Mouse (Mus musculus): ENCODE measurements around the gene Pianp. TPM values are rescaled to one million over a fixed set of nuclear protein-coding genes. Genes with fewer than 3 reads are reported as not detected.

The Pianp gene
- total RNA-seq, 1 experiment from 2014 or later = not detected

GRCm38 (mm10) chr6:124999091-124999490 is 2.6 kb downstream of the Pianp start:
- ATAC-seq (replicated peaks in 1 of 2; ENCODE audit: insufficient read depth in 1 of 2, low FRiP score in 2 of 2, low TSS enrichment in 1 of 2, low read depth in 1 of 2, poor library complexity in 2 of 2, severe bottlenecking in 2 of 2) = no peak

GRCm38 (mm10) chr6:124999546-124999945 is 3.1 kb downstream of the Pianp start:
- ATAC-seq (replicated peaks in 1 of 2; ENCODE audit: insufficient read depth in 1 of 2, low FRiP score in 2 of 2, low TSS enrichment in 1 of 2, low read depth in 1 of 2, poor library complexity in 2 of 2, severe bottlenecking in 2 of 2) = no peak

GRCm38 (mm10) chr6:125003706-125004105 is 7.2 kb downstream of the Pianp start:
- no peak for ATAC-seq (replicated peaks in 1 of 2; ENCODE audit: insufficient read depth in 1 of 2, low FRiP score in 2 of 2, low TSS enrichment in 1 of 2, low read depth in 1 of 2, poor library complexity in 2 of 2, severe bottlenecking in 2 of 2)

GRCm38 (mm10) chr6:125005086-125005485 is 8.6 kb downstream of the Pianp start:
- ATAC-seq (replicated peaks in 1 of 2; ENCODE audit: insufficient read depth in 1 of 2, low FRiP score in 2 of 2, low TSS enrichment in 1 of 2, low read depth in 1 of 2, poor library complexity in 2 of 2, severe bottlenecking in 2 of 2) = no peak

GRCm38 (mm10) chr6:125008060-125008459 is 11.6 kb downstream of the Pianp start:
- no peak for ATAC-seq (replicated peaks in 1 of 2; ENCODE audit: insufficient read depth in 1 of 2, low FRiP score in 2 of 2, low TSS enrichment in 1 of 2, low read depth in 1 of 2, poor library complexity in 2 of 2, severe bottlenecking in 2 of 2)

- peak; percentile 97 to 98 for ATAC-seq (replicated peaks in 1 of 2; ENCODE audit: insufficient read depth in 1 of 2, low FRiP score in 2 of 2, low TSS enrichment in 1 of 2, low read depth in 1 of 2, poor library complexity in 2 of 2, severe bottlenecking in 2 of 2)
Measured at GRCm38 (mm10) chr6:125008586-125009128, 12.2 kb downstream of the Pianp start.

GRCm38 (mm10) chr6:125009129-125009180 is 12.5 kb downstream of the Pianp start, which contains the start of gene Zfp384:
Gene Zfp384 (plus strand): TSS chr6:125009145.
- no peak for ATAC-seq (replicated peaks in 1 of 2; ENCODE audit: insufficient read depth in 1 of 2, low FRiP score in 2 of 2, low TSS enrichment in 1 of 2, low read depth in 1 of 2, poor library complexity in 2 of 2, severe bottlenecking in 2 of 2)

GRCm38 (mm10) chr6:125009181-125010073 is 12.9 kb downstream of the Pianp start:
- peak; percentile 52 to 73 for ATAC-seq (replicated peaks in 1 of 2; ENCODE audit: insufficient read depth in 1 of 2, low FRiP score in 2 of 2, low TSS enrichment in 1 of 2, low read depth in 1 of 2, poor library complexity in 2 of 2, severe bottlenecking in 2 of 2)

GRCm38 (mm10) chr6:125017682-125018081 is 21.2 kb downstream of the Pianp start:
- no peak for ATAC-seq (replicated peaks in 1 of 2; ENCODE audit: insufficient read depth in 1 of 2, low FRiP score in 2 of 2, low TSS enrichment in 1 of 2, low read depth in 1 of 2, poor library complexity in 2 of 2, severe bottlenecking in 2 of 2)

GRCm38 (mm10) chr6:125030532-125030931 is 34.0 kb downstream of the Pianp start:
- peak; percentile 65 to 86 for ATAC-seq (replicated peaks in 1 of 2; ENCODE audit: insufficient read depth in 1 of 2, low FRiP score in 2 of 2, low TSS enrichment in 1 of 2, low read depth in 1 of 2, poor library complexity in 2 of 2, severe bottlenecking in 2 of 2)

GRCm38 (mm10) chr6:125031604-125032003 is 35.1 kb downstream of the Pianp start:
- ATAC-seq (replicated peaks in 1 of 2; ENCODE audit: insufficient read depth in 1 of 2, low FRiP score in 2 of 2, low TSS enrichment in 1 of 2, low read depth in 1 of 2, poor library complexity in 2 of 2, severe bottlenecking in 2 of 2) = no peak

GRCm38 (mm10) chr6:125038666-125039065 is 42.2 kb downstream of the Pianp start:
- no peak for ATAC-seq (replicated peaks in 1 of 2; ENCODE audit: insufficient read depth in 1 of 2, low FRiP score in 2 of 2, low TSS enrichment in 1 of 2, low read depth in 1 of 2, poor library complexity in 2 of 2, severe bottlenecking in 2 of 2)

GRCm38 (mm10) chr6:125039131-125039530 is 42.6 kb downstream of the Pianp start:
- no peak; a peak in 1 of 4 replicates for ATAC-seq (replicated peaks in 1 of 2; ENCODE audit: insufficient read depth in 1 of 2, low FRiP score in 2 of 2, low TSS enrichment in 1 of 2, low read depth in 1 of 2, poor library complexity in 2 of 2, severe bottlenecking in 2 of 2)

- ATAC-seq (replicated peaks in 1 of 2; ENCODE audit: insufficient read depth in 1 of 2, low FRiP score in 2 of 2, low TSS enrichment in 1 of 2, low read depth in 1 of 2, poor library complexity in 2 of 2, severe bottlenecking in 2 of 2) = peak; percentile 92 to 95
Measured at GRCm38 (mm10) chr6:125039533-125040153, 43.1 kb downstream of the Pianp start, which contains the start of gene Ing4. Gene Ing4 (plus strand): TSS chr6:125039760.

GRCm38 (mm10) chr6:125040221-125040620 is 43.7 kb downstream of the Pianp start:
- ATAC-seq (replicated peaks in 1 of 2; ENCODE audit: insufficient read depth in 1 of 2, low FRiP score in 2 of 2, low TSS enrichment in 1 of 2, low read depth in 1 of 2, poor library complexity in 2 of 2, severe bottlenecking in 2 of 2) = no peak

GRCm38 (mm10) chr6:125041047-125041446 is 44.6 kb downstream of the Pianp start:
- ATAC-seq (replicated peaks in 1 of 2; ENCODE audit: insufficient read depth in 1 of 2, low FRiP score in 2 of 2, low TSS enrichment in 1 of 2, low read depth in 1 of 2, poor library complexity in 2 of 2, severe bottlenecking in 2 of 2) = peak in 1 of 2 experiments; percentile 47; a peak in 1 of 4 replicates

- ATAC-seq (replicated peaks in 1 of 2; ENCODE audit: insufficient read depth in 1 of 2, low FRiP score in 2 of 2, low TSS enrichment in 1 of 2, low read depth in 1 of 2, poor library complexity in 2 of 2, severe bottlenecking in 2 of 2) = no peak
Measured at GRCm38 (mm10) chr6:125042081-125042480, 45.6 kb downstream of the Pianp start.

- peak; percentile 63 to 78 for ATAC-seq (replicated peaks in 1 of 2; ENCODE audit: insufficient read depth in 1 of 2, low FRiP score in 2 of 2, low TSS enrichment in 1 of 2, low read depth in 1 of 2, poor library complexity in 2 of 2, severe bottlenecking in 2 of 2)
Measured at GRCm38 (mm10) chr6:125046691-125047090, 50.2 kb downstream of the Pianp start.

- no peak for ATAC-seq (replicated peaks in 1 of 2; ENCODE audit: insufficient read depth in 1 of 2, low FRiP score in 2 of 2, low TSS enrichment in 1 of 2, low read depth in 1 of 2, poor library complexity in 2 of 2, severe bottlenecking in 2 of 2)
Measured at GRCm38 (mm10) chr6:125049678-125050077, 53.2 kb downstream of the Pianp start, which contains the start of gene Acrbp. Gene Acrbp (plus strand): TSS chr6:125049689.
